Mouse (Mus musculus) brown adipose tissue, adult 24 weeks (tissue): ENCODE measurements around the gene Grm4. TPM values are rescaled to one million over a fixed set of nuclear protein-coding genes. Genes with fewer than 3 reads are reported as not detected.

ENCODE experiments used
- H3K27ac ChIP-seq: fragments of 200-500 bp; replicated peaks from 2 replicates; pipeline ENCODE4 v1.5.1; 2012; ENCODE audit warnings: low read depth, mild to moderate bottlenecking, low read length
- H3K4me1 ChIP-seq: fragments of 200-500 bp; 2 replicates; pipeline ENCODE4 v1.6.1; 2012; ENCODE audit warnings: low read length, mixed read lengths; ENCODE audit not compliant: control insufficient read depth, insufficient read depth, insufficient read length
- H3K4me3 ChIP-seq: fragments of 200-500 bp; 2 replicates; pipeline ENCODE4 v1.5.1; 2012; ENCODE audit warnings: low read depth, mild to moderate bottlenecking, low read length, moderate library complexity; ENCODE audit not compliant: insufficient read depth
- polyA plus RNA-seq: library from polyadenylated mRNA; stranded (reverse); fragments of >200 nt; gene quantifications from 2 replicates; pipeline ENCODE4 v1.2.4, GENCODE M21; 2012; ENCODE audit not compliant: missing spikeins, insufficient read depth, insufficient read length

Gene Grm4
- polyA plus RNA-seq, 1 experiment, result not detected

GRCm38 (mm10) chr17:27555512-27556172 is 34.4 kb upstream of the Grm4 start:
- H3K27ac ChIP-seq, result 0 out of 2 replicates have a peak overlapping the region, but pooled peaks have one; percentile 42
- peaks cover 2% of the 10 kb centered on the region; the same call in 1 of the 2 replicates for H3K4me1 ChIP-seq
- peak overlapping the region; percentile 81 for H3K4me3 ChIP-seq

GRCm38 (mm10) chr17:27555075-27555511 is 33.9 kb upstream of the Grm4 start:
- H3K4me3 ChIP-seq, result peak overlapping the region; percentile 81
- no peak overlapping the region for H3K27ac ChIP-seq
- peaks cover 2% of the 10 kb centered on the region; the same call in 1 of the 2 replicates for H3K4me1 ChIP-seq

- Histone ChIP-seq H3K4me1 (peaks cover 2% of the 10 kb centered on the region; the same call in 1 of the 2 replicates), H3K27ac (no peak overlapping the region), H3K4me3 (no peak overlapping the region)
Measured at GRCm38 (mm10) chr17:27554062-27554960, 33.1 kb upstream of the Grm4 start.

GRCm38 (mm10) chr17:27552215-27553201 is 31.3 kb upstream of the Grm4 start:
- Histone ChIP-seq H3K27ac (no peak overlapping the region), H3K4me1 (peaks cover 3% of the 10 kb centered on the region), H3K4me3 (no peak overlapping the region)

DNA sequence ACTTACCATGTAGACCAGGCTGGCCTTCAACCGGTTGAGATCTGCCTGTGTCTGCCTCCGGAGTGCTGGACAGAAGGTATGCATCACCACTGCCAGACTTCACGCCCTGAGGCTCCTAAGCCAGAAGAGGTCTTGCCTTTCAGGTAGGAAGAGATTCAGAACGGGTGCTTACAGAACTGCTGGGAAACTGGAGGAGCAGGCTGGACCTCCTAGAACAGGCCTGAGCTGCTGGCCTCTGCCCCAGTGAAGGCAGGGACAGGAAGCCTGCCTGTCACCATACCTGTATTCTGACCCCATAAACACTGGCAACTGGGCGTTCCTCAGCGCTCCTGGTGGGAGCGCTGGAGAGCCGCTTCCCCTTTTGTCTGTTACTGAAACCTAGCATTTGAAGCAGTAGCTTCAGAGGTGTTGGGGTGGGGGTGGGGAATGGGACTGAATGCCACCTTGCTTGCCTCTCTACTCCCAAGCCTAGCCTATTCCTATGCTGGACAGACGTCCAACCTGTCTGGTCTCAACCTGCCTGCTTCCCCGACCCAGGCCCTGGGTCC is 30.3 kb upstream of the Grm4 start:
- Histone ChIP-seq H3K4me3 (no peak overlapping the region), H3K4me1 (peaks cover 9% of the 10 kb centered on the region), H3K27ac (no peak overlapping the region)

DNA sequence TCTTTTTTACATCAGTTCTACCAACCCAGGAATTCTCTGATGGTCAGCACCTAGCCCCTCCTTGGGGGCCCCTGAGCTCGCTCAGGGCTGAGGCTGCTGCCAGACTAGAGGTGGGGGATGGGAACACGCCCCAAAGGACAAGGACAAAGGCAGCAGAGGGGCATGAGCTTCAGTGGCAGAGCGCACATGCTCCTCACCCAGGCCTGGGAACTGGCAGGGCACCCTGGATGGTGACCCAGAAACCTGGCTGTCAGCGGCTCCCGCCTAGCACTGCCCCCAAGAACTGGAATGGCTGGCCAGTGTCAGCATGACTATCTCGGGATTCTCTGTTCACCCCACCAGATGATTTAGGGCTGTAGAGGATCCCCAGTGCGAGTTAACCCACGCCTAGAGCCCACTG is 28.0 kb upstream of the Grm4 start:
- Histone ChIP-seq H3K4me3 (no peak overlapping the region), H3K27ac (no peak overlapping the region), H3K4me1 (peaks cover 11% of the 10 kb centered on the region)

- Histone ChIP-seq H3K4me1 (peaks cover 11% of the 10 kb centered on the region; the same call in 1 of the 2 replicates), H3K27ac (no peak overlapping the region), H3K4me3 (no peak overlapping the region)
Measured at GRCm38 (mm10) chr17:27547253-27547868, 26.2 kb upstream of the Grm4 start.

GRCm38 (mm10) chr17:27546574-27547085 is 25.4 kb upstream of the Grm4 start:
- Histone ChIP-seq H3K27ac (no peak overlapping the region), H3K4me1 (peaks cover 11% of the 10 kb centered on the region; the same call in 1 of the 2 replicates), H3K4me3 (no peak overlapping the region)

DNA sequence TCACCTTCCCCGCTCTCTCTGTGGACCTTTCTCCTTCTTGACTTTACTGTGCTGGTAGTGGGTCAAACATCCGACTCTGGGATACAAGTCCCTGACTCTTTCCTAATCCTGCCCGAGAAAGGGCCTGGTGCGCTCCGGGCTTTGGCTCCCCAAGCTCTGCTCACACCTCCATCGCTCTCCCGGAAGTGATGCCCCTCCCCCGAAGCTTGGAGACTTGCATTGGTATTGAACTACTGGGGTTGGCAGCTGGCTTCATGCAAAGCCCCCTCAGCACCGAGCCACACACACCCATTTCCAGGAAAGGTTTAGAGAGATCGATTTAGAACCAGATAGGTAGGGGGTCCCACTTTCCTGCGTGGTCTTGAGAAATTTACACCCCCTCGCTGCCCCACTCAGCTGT is 24.8 kb upstream of the Grm4 start:
- Histone ChIP-seq H3K4me1 (peaks cover 11% of the 10 kb centered on the region; the same call in 1 of the 2 replicates), H3K4me3 (no peak overlapping the region), H3K27ac (no peak overlapping the region)

DNA sequence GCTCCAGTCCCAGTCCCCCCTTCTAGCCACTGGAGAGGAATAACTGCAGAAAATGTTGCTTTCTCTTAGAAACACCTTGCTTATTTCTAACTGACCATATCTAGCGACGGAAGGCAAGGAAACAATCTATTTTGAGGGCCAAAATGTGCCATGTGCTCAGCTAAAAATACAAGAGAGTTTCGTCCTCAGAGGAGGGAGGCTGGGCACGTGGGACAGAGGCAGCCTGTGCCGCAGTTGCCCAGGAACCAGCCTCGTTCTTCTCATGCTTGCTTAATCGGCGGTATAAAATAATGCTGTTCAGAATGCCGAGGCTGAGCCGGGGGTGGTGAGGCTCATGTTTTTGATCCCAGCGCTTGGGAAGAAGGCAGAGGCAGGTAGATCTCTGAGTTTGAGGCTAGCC is 23.3 kb upstream of the Grm4 start:
- Histone ChIP-seq H3K27ac (no peak overlapping the region), H3K4me3 (no peak overlapping the region), H3K4me1 (peaks cover 11% of the 10 kb centered on the region; the same call in 1 of the 2 replicates)

- peaks cover 5% of the 10 kb centered on the region; the same call in 1 of the 2 replicates for H3K4me1 ChIP-seq
- no peak overlapping the region for H3K27ac ChIP-seq
- no peak overlapping the region for H3K4me3 ChIP-seq
Measured at GRCm38 (mm10) chr17:27541984-27542383, 20.8 kb upstream of the Grm4 start.

DNA sequence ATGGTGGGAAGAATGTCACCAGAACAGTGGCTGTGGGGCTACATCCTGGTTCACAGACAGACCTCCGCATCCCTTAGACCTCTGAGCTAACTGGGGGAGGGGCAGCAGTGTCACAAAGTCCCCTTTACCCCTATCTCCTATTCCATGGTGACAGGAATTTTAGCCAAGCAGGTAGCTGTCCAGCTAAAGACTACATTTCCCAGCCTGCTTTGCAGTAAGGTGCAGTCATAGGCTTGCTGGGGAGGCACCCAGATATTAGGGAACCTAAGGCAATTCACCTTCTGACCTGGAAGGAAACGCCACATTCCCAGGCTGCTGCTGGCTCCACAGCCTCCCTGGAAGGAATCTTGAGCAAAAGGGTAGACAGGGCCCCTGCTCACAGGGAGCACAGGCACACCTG is 20.1 kb upstream of the Grm4 start:
- H3K27ac ChIP-seq, result no peak overlapping the region
- no peak overlapping the region for H3K4me3 ChIP-seq
- H3K4me1 ChIP-seq, result 0 out of 2 replicates have a peak, but pooled peaks cover 1% of the 10 kb centered on the region

DNA sequence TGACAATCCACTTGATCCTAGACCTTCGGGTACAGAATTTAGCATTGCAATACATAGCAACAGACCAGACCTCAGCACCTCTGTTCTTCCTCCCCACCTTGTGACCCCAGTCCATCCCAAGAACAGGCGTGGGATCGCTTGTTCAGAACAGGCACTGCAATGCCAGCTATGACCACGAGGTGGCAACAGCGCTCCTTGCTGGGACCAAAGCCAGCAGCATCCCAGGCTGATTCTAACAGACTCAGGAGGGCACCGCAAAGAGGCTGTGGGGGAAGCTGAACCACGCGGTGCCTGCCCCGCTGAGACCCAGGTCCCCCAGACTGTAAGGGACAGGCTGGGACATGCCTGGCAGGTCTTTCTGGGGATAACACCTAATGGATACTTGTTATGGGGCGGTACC is 13.5 kb upstream of the Grm4 start:
- H3K4me1 ChIP-seq, result no peaks in the 10 kb centered on the region
- no peak overlapping the region for H3K27ac ChIP-seq

GRCm38 (mm10) chr17:27533354-27533753 is 12.2 kb upstream of the Grm4 start:
- Histone ChIP-seq H3K4me3 (no peak overlapping the region), H3K27ac (no peak overlapping the region), H3K4me1 (peaks cover 3% of the 10 kb centered on the region)

More for the DNA sequence above, 13.5 kb upstream of the Grm4 start:
- no peak overlapping the region for H3K4me3 ChIP-seq
